Mouse (Mus musculus): ENCODE measurements around the gene Scai.
"Not testable (repeated sequence)": the region's sequence is repeated elsewhere in the genome, so short reads cannot be mapped to it uniquely, and the experiment has no call there.

GRCm38 (mm10) chr2:39099951-39100350, 90.6 kb downstream of the Scai start:
- TF ChIP-seq CTCF (IDR thresholded peaks at IDR 0.05; ENCODE audit: low read depth, low read length); POLR2A (IDR thresholded peaks at IDR 0.05; ENCODE audit: extremely low read depth, insufficient read depth, low read length): not testable (repeated sequence)
